Mouse (Mus musculus): Measurements from ENCODE around the gene BB287469. TPM values are rescaled to one million over a fixed set of nuclear protein-coding genes. Genes with fewer than 3 reads are reported as not detected.
"Not testable (repeated sequence)": the region's sequence is repeated elsewhere in the genome, so short reads cannot be mapped to it uniquely, and the experiment has no call there.

Gene BB287469
- polyA plus RNA-seq, 1 experiment from 2014 or later: not detected

GRCm38 (mm10) chr12:87863638-87864037 is 47.3 kb downstream of the BB287469 start:
- not testable (repeated sequence) for H3K27me3 ChIP-seq (ENCODE audit: control insufficient read depth, insufficient read depth, low read length); H3K27ac ChIP-seq (replicated peaks; ENCODE audit: low read depth, low read length); H3K9me3 ChIP-seq (ENCODE audit: control insufficient read depth, low read length); H3K9ac ChIP-seq (replicated peaks; ENCODE audit: low read length); H3K36me3 ChIP-seq (ENCODE audit: control insufficient read depth, insufficient read depth, low read length); H3K4me3 ChIP-seq (replicated peaks; ENCODE audit: low read depth, low read length); H3K4me1 ChIP-seq (ENCODE audit: control insufficient read depth, insufficient read depth, low read length); DNase-seq; ATAC-seq (ENCODE audit: low FRiP score, low TSS enrichment); H3K4me2 ChIP-seq (ENCODE audit: low read length)
- WGBS: 92% methylated on average over 8 of the region's 11 CpGs

- not testable (repeated sequence) for H3K9ac ChIP-seq (replicated peaks; ENCODE audit: low read length); DNase-seq; H3K27ac ChIP-seq (replicated peaks; ENCODE audit: low read depth, low read length); H3K4me3 ChIP-seq (replicated peaks; ENCODE audit: low read depth, low read length); H3K4me2 ChIP-seq (ENCODE audit: low read length); H3K36me3 ChIP-seq (ENCODE audit: control insufficient read depth, insufficient read depth, low read length); H3K4me1 ChIP-seq (ENCODE audit: control insufficient read depth, insufficient read depth, low read length); H3K9me3 ChIP-seq (ENCODE audit: control insufficient read depth, low read length); H3K27me3 ChIP-seq (ENCODE audit: control insufficient read depth, insufficient read depth, low read length)
- WGBS: 81% methylated on average over 2 of the region's 2 CpGs
- ATAC-seq (ENCODE audit: low FRiP score, low TSS enrichment): peak; percentile 37; the same call in 1 of the 2 replicates
Measured at GRCm38 (mm10) chr12:87864048-87864447, 47.7 kb downstream of the BB287469 start.

Other genes with a start within 250 kb of the BB287469 start
- gene Oog1, start 213.9 kb upstream of the BB287469 start, polyA plus RNA-seq (2014; fragmentation: Nextera tagmentation; extraction: Ambion mirVana): not detected in 2 replicates
- gene Gm4027, start 197.7 kb upstream of the BB287469 start, polyA plus RNA-seq (2014; fragmentation: Nextera tagmentation; extraction: Ambion mirVana): not detected in 2 replicates
- gene Gm16381, start 172.0 kb upstream of the BB287469 start, polyA plus RNA-seq (2014; fragmentation: Nextera tagmentation; extraction: Ambion mirVana): not detected in 2 replicates
- gene Gm21319, start 40.8 kb upstream of the BB287469 start, polyA plus RNA-seq (2014; fragmentation: Nextera tagmentation; extraction: Ambion mirVana): not detected in 2 replicates
- gene Gm21936, start 21.1 kb upstream of the BB287469 start, polyA plus RNA-seq (2014; fragmentation: Nextera tagmentation; extraction: Ambion mirVana): not detected in 2 replicates
- not detected in 2 replicates for gene Gm2001, start 25.8 kb downstream of the BB287469 start, polyA plus RNA-seq (2014; fragmentation: Nextera tagmentation; extraction: Ambion mirVana)
- gene Gm2016, start 57.5 kb downstream of the BB287469 start, polyA plus RNA-seq (2014; fragmentation: Nextera tagmentation; extraction: Ambion mirVana): not detected in 2 replicates
- gene Gm2022, start 78.8 kb downstream of the BB287469 start, polyA plus RNA-seq (2014; fragmentation: Nextera tagmentation; extraction: Ambion mirVana): not detected in 2 replicates
- gene Gm2035, start 103.3 kb downstream of the BB287469 start, polyA plus RNA-seq (2014; fragmentation: Nextera tagmentation; extraction: Ambion mirVana): not detected in 2 replicates
- not detected in 2 replicates for gene Gm2042, start 137.5 kb downstream of the BB287469 start, polyA plus RNA-seq (2014; fragmentation: Nextera tagmentation; extraction: Ambion mirVana)
- gene Gm2075, start 195.3 kb downstream of the BB287469 start, polyA plus RNA-seq (2014; fragmentation: Nextera tagmentation; extraction: Ambion mirVana): not detected in 2 replicates
- gene Gm6803, start 202.2 kb downstream of the BB287469 start, polyA plus RNA-seq (2014; fragmentation: Nextera tagmentation; extraction: Ambion mirVana): not detected in 2 replicates
- not detected in 2 replicates for gene Gm2056, start 210.4 kb downstream of the BB287469 start, polyA plus RNA-seq (2014; fragmentation: Nextera tagmentation; extraction: Ambion mirVana)